Mouse (Mus musculus): ENCODE results near the gene Hipk1. TPM values are rescaled to one million over a fixed set of nuclear protein-coding genes. Genes with fewer than 3 reads are reported as not detected.
A peak's percentile ranks its signal among the peaks of the same experiment; 100 is the strongest.

The Hipk1 gene
- total and polyA plus RNA-seq, 3 experiments: 50.8 to 109 (median 98.1) TPM

- intact Hi-C loops (cut with DNase I): no loop called here
- Histone ChIP-seq H3K27ac (no peak overlapping the region), H3K4me3 (no peak overlapping the region), H3K9ac (ENCODE audit: low read depth, low read length) (no peak overlapping the region), H3K4me1 (ENCODE audit: control insufficient read depth, insufficient read depth, low read length) (no peaks in the 10 kb centered on the region), H3K27me3 (ENCODE audit: control insufficient read depth, insufficient read depth, low read length) (no peaks in the 10 kb centered on the region), H3K36me3 (ENCODE audit: control insufficient read depth, insufficient read depth, low read length) (no peaks in the 10 kb centered on the region), H3K79me2 (replicated peaks; ENCODE audit: control insufficient read depth, insufficient read depth, low read length) (no peaks in the 10 kb centered on the region)
- DNase-seq: no peak
- TF ChIP-seq EP300 (IDR thresholded peaks at IDR 0.05; ENCODE audit: insufficient read depth, low read depth, low read length) (no peak), POLR2A (IDR thresholded peaks at IDR 0.05; ENCODE audit: insufficient read depth, low read depth, low read length) (no peak), CTCF (IDR thresholded peaks at IDR 0.05) (no peak)
- WGBS: 49% methylated on average over 2 of the region's 2 CpGs
Observed at GRCm38 (mm10) chr3:103727813-103728326, 63.5 kb downstream of the Hipk1 start.

- no peaks in the 10 kb centered on the region for H3K36me3 ChIP-seq (ENCODE audit: control insufficient read depth, insufficient read depth, low read length)
- H3K9ac ChIP-seq (ENCODE audit: low read depth, low read length): no peak overlapping the region
- WGBS: 60% methylated on average over 3 of the region's 3 CpGs
- H3K79me2 ChIP-seq (replicated peaks; ENCODE audit: control insufficient read depth, insufficient read depth, low read length): no peaks in the 10 kb centered on the region
- H3K4me3 ChIP-seq: no peak overlapping the region
- TF ChIP-seq POLR2A (IDR thresholded peaks at IDR 0.05; ENCODE audit: insufficient read depth, low read depth, low read length) (no peak), EP300 (IDR thresholded peaks at IDR 0.05; ENCODE audit: insufficient read depth, low read depth, low read length) (no peak), CTCF (IDR thresholded peaks at IDR 0.05) (no peak)
- no peaks in the 10 kb centered on the region for H3K4me1 ChIP-seq (ENCODE audit: control insufficient read depth, insufficient read depth, low read length)
- DNase-seq: peak in 1 of 2 experiments; percentile 4
- no peaks in the 10 kb centered on the region for H3K27me3 ChIP-seq (ENCODE audit: control insufficient read depth, insufficient read depth, low read length)
- intact Hi-C loops (cut with DNase I): no loop called here
- no peak overlapping the region for H3K27ac ChIP-seq
Observed at GRCm38 (mm10) chr3:103726642-103727041, 64.7 kb downstream of the Hipk1 start.

- 19% methylated on average over 3 of the region's 3 CpGs for WGBS
- Histone ChIP-seq H3K27ac (no peak overlapping the region), H3K36me3 (ENCODE audit: control insufficient read depth, insufficient read depth, low read length) (no peaks in the 10 kb centered on the region), H3K79me2 (replicated peaks; ENCODE audit: control insufficient read depth, insufficient read depth, low read length) (no peaks in the 10 kb centered on the region), H3K9ac (ENCODE audit: low read depth, low read length) (no peak overlapping the region), H3K4me3 (no peak overlapping the region), H3K27me3 (ENCODE audit: control insufficient read depth, insufficient read depth, low read length) (no peaks in the 10 kb centered on the region), H3K4me1 (ENCODE audit: control insufficient read depth, insufficient read depth, low read length) (no peaks in the 10 kb centered on the region)
- TF ChIP-seq POLR2A (IDR thresholded peaks at IDR 0.05; ENCODE audit: insufficient read depth, low read depth, low read length) (no peak), CTCF (IDR thresholded peaks at IDR 0.05) (peak; percentile 17; the same call in 1 of the 2 replicates)
- intact Hi-C loops (cut with DNase I): no loop called here
- DNase-seq: no peak
Observed at GRCm38 (mm10) chr3:103724137-103724536, 67.2 kb downstream of the Hipk1 start.

- Histone ChIP-seq H3K4me3 (no peak overlapping the region), H3K27me3 (ENCODE audit: control insufficient read depth, insufficient read depth, low read length) (no peaks in the 10 kb centered on the region), H3K9ac (ENCODE audit: low read depth, low read length) (no peak overlapping the region), H3K79me2 (replicated peaks; ENCODE audit: control insufficient read depth, insufficient read depth, low read length) (no peaks in the 10 kb centered on the region), H3K27ac (no peak overlapping the region), H3K36me3 (ENCODE audit: control insufficient read depth, insufficient read depth, low read length) (no peaks in the 10 kb centered on the region), H3K4me1 (ENCODE audit: control insufficient read depth, insufficient read depth, low read length) (no peaks in the 10 kb centered on the region; the same call in 1 of the 2 replicates)
- WGBS: 86% methylated on average over 4 of the region's 4 CpGs
- no peak for TF ChIP-seq POLR2A (IDR thresholded peaks at IDR 0.05; ENCODE audit: insufficient read depth, low read depth, low read length)
- TF ChIP-seq CTCF (IDR thresholded peaks at IDR 0.05): no peak
- TF ChIP-seq EP300 (IDR thresholded peaks at IDR 0.05; ENCODE audit: insufficient read depth, low read depth, low read length): no peak
- intact Hi-C loops (cut with DNase I): no loop called here
- no peak for DNase-seq
Observed at GRCm38 (mm10) chr3:103718728-103719127, 72.6 kb downstream of the Hipk1 start.

GRCm38 (mm10) chr3:103716774-103717760 lies 74.3 kb downstream of the Hipk1 start:
- TF ChIP-seq EP300 (IDR thresholded peaks at IDR 0.05; ENCODE audit: insufficient read depth, low read depth, low read length): no peak
- TF ChIP-seq POLR2A (IDR thresholded peaks at IDR 0.05; ENCODE audit: insufficient read depth, low read depth, low read length): no peak
- TF ChIP-seq CTCF (IDR thresholded peaks at IDR 0.05): no peak
- Histone ChIP-seq H3K4me1 (ENCODE audit: control insufficient read depth, insufficient read depth, low read length) (no peaks in the 10 kb centered on the region; the same call in 1 of the 2 replicates), H3K36me3 (ENCODE audit: control insufficient read depth, insufficient read depth, low read length) (no peaks in the 10 kb centered on the region), H3K4me3 (no peak overlapping the region), H3K9ac (ENCODE audit: low read depth, low read length) (no peak overlapping the region), H3K79me2 (replicated peaks; ENCODE audit: control insufficient read depth, insufficient read depth, low read length) (no peaks in the 10 kb centered on the region), H3K27ac (peak overlapping the region; percentile 2; the same call in 1 of the 2 replicates), H3K27me3 (ENCODE audit: control insufficient read depth, insufficient read depth, low read length) (no peaks in the 10 kb centered on the region)
- 55% methylated on average over 15 of the region's 15 CpGs for WGBS
- DNase-seq: peak; percentile 32 to 37
- intact Hi-C loops (cut with DNase I): no loop called here

Measured in heart, adult 2 months (tissue).